Mouse (Mus musculus): ENCODE results near the gene Serpinf2. TPM values are rescaled to one million over a fixed set of nuclear protein-coding genes. Genes with fewer than 3 reads are reported as not detected.

The Serpinf2 gene
- total and polyA plus RNA-seq, 2 experiments from 2014 or later: 0.24 TPM; not detected in 1

DNA sequence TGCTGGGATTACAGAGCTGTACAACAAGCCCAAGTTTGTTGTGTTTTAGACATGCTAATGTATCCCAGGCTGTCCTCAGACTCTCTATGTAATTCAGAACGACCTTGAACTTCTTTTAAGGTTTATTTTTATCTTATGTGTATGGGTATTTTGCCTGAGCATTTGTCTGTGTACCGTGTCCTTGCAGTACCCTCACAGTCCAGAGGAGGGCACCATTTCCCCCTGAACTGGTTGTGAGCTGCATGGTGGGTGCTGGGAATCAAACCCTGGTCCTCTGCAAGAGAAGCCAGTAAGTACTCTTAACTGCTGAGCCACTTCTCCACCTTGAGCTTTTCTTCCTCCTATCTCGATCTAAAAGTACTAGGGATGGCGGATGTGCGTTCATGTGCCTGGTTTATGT, 5.3 kb downstream of the Serpinf2 start:
- Histone ChIP-seq H3K27me3 (ENCODE audit: insufficient read depth, low read length) (no peaks in the 10 kb centered on the region), H3K4me3 (ENCODE audit: low read depth, low read length) (no peak overlapping the region), H3K4me2 (ENCODE audit: low read depth) (no peak overlapping the region), H3K36me3 (ENCODE audit: insufficient read depth) (no peaks in the 10 kb centered on the region), H3K4me1 (ENCODE audit: insufficient read depth) (0 out of 2 replicates have a peak, but pooled peaks cover 7% of the 10 kb centered on the region), H3K9me3 (ENCODE audit: low read length) (no peaks in the 10 kb centered on the region), H3K9ac (no peak overlapping the region), H3K27ac (ENCODE audit: low read depth, low read length) (no peak overlapping the region)
- peak; percentile 19; the same call in 1 of the 2 replicates for TF ChIP-seq CTCF (IDR thresholded peaks at IDR 0.05; ENCODE audit: low read depth)
- WGBS: 87% methylated on average over 5 of the region's 5 CpGs
- ATAC-seq: no peak
- no peak for DNase-seq

DNA sequence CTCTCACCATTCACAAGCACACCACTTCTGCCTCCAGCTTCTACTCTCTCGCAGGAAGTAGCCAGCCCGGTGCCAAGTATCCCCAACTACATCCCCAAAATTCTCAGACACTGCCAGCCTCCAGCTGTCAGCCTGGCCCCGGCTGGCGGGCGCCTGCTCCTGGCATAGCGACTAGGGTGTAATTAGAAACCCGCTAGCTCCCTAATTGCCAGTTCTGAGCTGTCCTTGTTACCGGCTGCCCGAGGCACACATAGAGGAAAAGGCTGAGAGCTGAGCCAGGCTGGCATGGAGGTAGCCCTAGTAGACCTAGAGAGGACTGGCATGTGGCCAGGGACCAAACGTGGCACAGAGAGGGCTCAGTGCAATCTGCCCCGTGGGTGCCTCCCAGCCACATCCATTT, 8.1 kb downstream of the Serpinf2 start:
- Histone ChIP-seq H3K9ac (no peak overlapping the region), H3K36me3 (ENCODE audit: insufficient read depth) (no peaks in the 10 kb centered on the region), H3K4me3 (ENCODE audit: low read depth, low read length) (no peak overlapping the region), H3K4me1 (ENCODE audit: insufficient read depth) (0 out of 2 replicates have a peak, but pooled peaks cover 7% of the 10 kb centered on the region), H3K9me3 (ENCODE audit: low read length) (no peaks in the 10 kb centered on the region), H3K27ac (ENCODE audit: low read depth, low read length) (no peak overlapping the region), H3K4me2 (ENCODE audit: low read depth) (no peak overlapping the region), H3K27me3 (ENCODE audit: insufficient read depth, low read length) (no peaks in the 10 kb centered on the region)
- TF ChIP-seq CTCF (IDR thresholded peaks at IDR 0.05; ENCODE audit: low read depth): no peak
- DNase-seq: peak; percentile 81
- 24% methylated on average over 11 of the region's 11 CpGs for WGBS
- peak; percentile 98 for ATAC-seq

DNA sequence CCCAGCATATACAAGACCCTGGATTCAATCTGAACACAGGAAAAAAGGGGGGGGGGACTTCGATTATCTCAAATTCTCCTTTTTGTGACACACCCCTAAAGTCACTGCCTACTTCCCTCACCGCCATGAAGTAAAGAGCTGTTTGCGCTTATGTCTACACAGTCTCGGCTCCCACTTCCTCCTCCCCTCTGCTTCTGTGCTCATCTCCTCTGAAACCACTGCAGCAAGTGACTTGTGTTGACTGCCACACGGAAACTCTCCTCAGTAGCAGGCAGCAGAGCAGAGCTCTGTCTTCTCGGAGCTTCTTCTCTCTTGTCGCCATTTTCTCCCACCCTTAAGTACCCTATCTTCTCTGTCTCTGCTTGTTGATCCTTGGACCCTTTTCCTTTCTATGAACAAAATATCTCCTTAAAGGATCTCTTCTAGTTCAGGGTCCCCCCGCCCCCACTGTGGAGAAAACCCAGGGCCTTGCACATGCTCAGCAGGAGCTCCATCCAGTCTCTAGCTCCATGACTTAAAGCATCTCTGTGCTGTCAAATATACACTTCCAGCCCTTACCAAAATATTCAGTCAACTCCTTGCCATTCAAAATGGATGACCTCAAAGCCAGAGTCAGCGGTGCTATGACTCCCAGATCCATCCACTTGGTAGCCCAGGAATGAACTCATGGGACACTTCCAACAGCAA, 10.2 kb downstream of the Serpinf2 start:
- Histone ChIP-seq H3K4me1 (ENCODE audit: insufficient read depth) (0 out of 2 replicates have a peak, but pooled peaks cover 7% of the 10 kb centered on the region), H3K9me3 (ENCODE audit: low read length) (no peaks in the 10 kb centered on the region), H3K36me3 (ENCODE audit: insufficient read depth) (no peaks in the 10 kb centered on the region), H3K27ac (ENCODE audit: low read depth, low read length) (no peak overlapping the region), H3K4me2 (ENCODE audit: low read depth) (no peak overlapping the region), H3K27me3 (ENCODE audit: insufficient read depth, low read length) (no peaks in the 10 kb centered on the region), H3K9ac (no peak overlapping the region), H3K4me3 (ENCODE audit: low read depth, low read length) (no peak overlapping the region)
- TF ChIP-seq CTCF (IDR thresholded peaks at IDR 0.05; ENCODE audit: low read depth): no peak
- DNase-seq (no peak), ATAC-seq (no peak)
- WGBS: 85% methylated on average over 9 of the region's 9 CpGs

DNA sequence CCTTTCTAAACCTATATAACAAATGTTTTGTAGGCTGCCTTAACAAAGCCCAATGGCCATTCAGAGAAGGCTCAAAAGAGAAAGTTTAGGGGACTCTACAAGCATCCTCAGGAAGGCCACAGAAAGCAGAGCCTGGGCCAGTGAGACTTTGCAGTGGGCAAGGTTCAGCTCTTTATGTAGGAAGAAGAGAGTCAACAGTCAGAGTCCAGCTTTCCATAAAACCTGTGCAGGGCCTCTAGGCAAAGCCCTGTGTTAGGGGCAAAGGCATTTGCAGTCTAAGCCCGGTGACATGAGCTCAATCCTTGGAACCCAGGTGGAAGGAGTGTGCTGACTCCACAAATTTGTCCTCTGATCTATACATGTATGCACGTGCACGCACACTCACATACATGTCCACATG, 14.9 kb downstream of the Serpinf2 start:
- ATAC-seq (no peak), DNase-seq (no peak)
- H3K4me3 ChIP-seq (ENCODE audit: low read depth, low read length): no peak overlapping the region
- WGBS: 95% methylated on average over 3 of the region's 3 CpGs
- H3K27me3 ChIP-seq (ENCODE audit: insufficient read depth, low read length): no peaks in the 10 kb centered on the region
- H3K36me3 ChIP-seq (ENCODE audit: insufficient read depth): no peaks in the 10 kb centered on the region
- H3K4me1 ChIP-seq (ENCODE audit: insufficient read depth): no peaks in the 10 kb centered on the region
- no peaks in the 10 kb centered on the region for H3K9me3 ChIP-seq (ENCODE audit: low read length)
- H3K4me2 ChIP-seq (ENCODE audit: low read depth): no peak overlapping the region
- H3K27ac ChIP-seq (ENCODE audit: low read depth, low read length): no peak overlapping the region
- TF ChIP-seq CTCF (IDR thresholded peaks at IDR 0.05; ENCODE audit: low read depth): no peak
- H3K9ac ChIP-seq: no peak overlapping the region

DNA sequence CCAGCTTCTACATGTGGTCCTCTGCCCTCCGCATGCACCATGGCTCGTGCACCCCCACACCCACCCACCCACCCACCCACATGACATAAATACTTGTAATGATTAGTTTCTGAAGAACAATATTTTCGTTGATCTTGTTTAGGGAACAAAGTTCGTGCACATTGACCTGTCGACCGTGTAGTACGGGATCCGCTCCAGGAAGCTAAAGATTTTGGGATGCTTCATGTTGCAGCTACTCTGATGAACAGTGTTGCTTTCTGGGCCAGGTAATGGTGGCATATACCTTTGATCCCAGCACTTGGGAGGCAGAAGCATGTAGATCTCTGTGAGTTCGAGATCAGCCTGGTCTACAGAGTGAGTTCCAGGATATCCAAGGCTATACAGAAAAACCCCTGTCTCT, 15.4 kb downstream of the Serpinf2 start:
- Histone ChIP-seq H3K27me3 (ENCODE audit: insufficient read depth, low read length) (no peaks in the 10 kb centered on the region), H3K27ac (ENCODE audit: low read depth, low read length) (no peak overlapping the region), H3K4me1 (ENCODE audit: insufficient read depth) (no peaks in the 10 kb centered on the region), H3K4me2 (ENCODE audit: low read depth) (no peak overlapping the region), H3K4me3 (ENCODE audit: low read depth, low read length) (no peak overlapping the region), H3K36me3 (ENCODE audit: insufficient read depth) (no peaks in the 10 kb centered on the region), H3K9me3 (ENCODE audit: low read length) (no peaks in the 10 kb centered on the region), H3K9ac (no peak overlapping the region)
- DNase-seq (no peak), ATAC-seq (no peak)
- no peak for TF ChIP-seq CTCF (IDR thresholded peaks at IDR 0.05; ENCODE audit: low read depth)
- 90% methylated on average over 9 of the region's 9 CpGs for WGBS

DNA sequence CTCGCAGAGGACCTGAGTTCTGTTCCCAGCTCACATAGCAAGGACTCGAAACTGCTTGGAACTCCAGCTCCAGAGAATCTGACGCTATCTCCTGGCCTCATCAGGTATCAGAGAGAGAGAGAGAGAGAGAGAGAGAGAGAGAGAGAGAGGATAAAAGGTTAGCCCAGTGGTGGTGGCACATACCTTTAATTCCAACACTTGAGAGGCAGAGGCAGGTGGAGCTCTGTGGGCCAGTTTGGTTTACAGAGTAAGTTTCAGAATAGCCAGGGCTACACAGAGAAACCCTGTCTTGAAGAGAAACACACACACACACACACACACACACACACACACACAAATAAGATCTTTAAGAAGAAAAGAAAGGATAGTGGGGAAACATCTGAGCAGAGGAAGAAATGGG, 16.3 kb downstream of the Serpinf2 start:
- no peaks in the 10 kb centered on the region for H3K36me3 ChIP-seq (ENCODE audit: insufficient read depth)
- ATAC-seq: no peak
- 89% methylated on average over 3 of the region's 3 CpGs for WGBS
- H3K9me3 ChIP-seq (ENCODE audit: low read length): no peaks in the 10 kb centered on the region
- H3K4me3 ChIP-seq (ENCODE audit: low read depth, low read length): no peak overlapping the region
- H3K27ac ChIP-seq (ENCODE audit: low read depth, low read length): no peak overlapping the region
- no peaks in the 10 kb centered on the region for H3K4me1 ChIP-seq (ENCODE audit: insufficient read depth)
- no peak for DNase-seq
- no peak overlapping the region for H3K4me2 ChIP-seq (ENCODE audit: low read depth)
- TF ChIP-seq CTCF (IDR thresholded peaks at IDR 0.05; ENCODE audit: low read depth): no peak
- H3K27me3 ChIP-seq (ENCODE audit: insufficient read depth, low read length): no peaks in the 10 kb centered on the region
- H3K9ac ChIP-seq: no peak overlapping the region

DNA sequence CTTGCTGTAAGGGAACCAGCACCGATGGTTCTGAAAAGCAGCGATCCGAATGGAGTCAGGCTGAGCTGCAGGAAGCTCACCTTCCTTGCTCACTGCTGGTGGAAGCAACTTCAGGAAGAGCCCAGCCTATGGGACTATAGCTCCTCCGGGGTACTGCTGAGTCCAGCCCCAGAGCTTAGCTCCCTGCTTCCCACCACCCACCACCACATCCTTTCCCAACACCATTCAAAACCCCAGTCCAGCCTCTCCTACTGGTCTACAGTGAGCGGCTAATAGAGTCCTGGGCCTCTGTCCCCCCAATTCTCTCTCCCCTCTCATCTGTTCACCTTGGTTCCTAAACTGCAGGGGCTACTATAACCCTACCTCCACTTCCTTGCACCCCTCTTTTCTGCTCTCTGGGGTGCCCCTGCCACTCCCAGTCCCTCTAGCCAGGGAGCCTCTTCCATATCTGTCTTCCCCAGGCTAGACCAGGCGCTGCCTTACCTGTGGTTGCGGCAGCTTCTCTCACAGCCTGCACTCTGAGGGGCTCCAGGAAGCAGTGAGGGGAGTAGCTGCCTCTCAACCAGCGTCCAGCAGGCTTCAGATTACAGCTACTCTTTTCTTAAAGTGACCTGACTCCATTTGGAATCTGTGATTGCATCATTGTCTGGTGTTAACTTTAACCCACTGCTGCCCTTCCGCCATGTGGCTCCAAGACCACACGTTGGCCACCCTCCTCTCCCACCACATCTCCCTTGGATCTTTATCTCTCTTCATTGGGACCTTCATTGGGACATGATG, 17.2 kb downstream of the Serpinf2 start, which contains the start of gene Serpinf1:
Gene Serpinf1, minus strand, starts transcription at position 689 of the 780 bp plus-strand sequence.
- ATAC-seq (no peak), DNase-seq (no peak)
- Histone ChIP-seq H3K4me3 (ENCODE audit: low read depth, low read length) (no peak within 1 kb of the TSS), H3K27me3 (ENCODE audit: insufficient read depth, low read length) (no peaks in the 10 kb centered on the region), H3K9ac (no peak within 1 kb of the TSS), H3K4me2 (ENCODE audit: low read depth) (no peak within 1 kb of the TSS), H3K36me3 (ENCODE audit: insufficient read depth) (no peaks in the 10 kb centered on the region), H3K4me1 (ENCODE audit: insufficient read depth) (no peaks in the 10 kb centered on the region), H3K27ac (ENCODE audit: low read depth, low read length) (no peak within 1 kb of the TSS), H3K9me3 (ENCODE audit: low read length) (no peaks in the 10 kb centered on the region)
- TF ChIP-seq CTCF (IDR thresholded peaks at IDR 0.05; ENCODE audit: low read depth): no peak
- 58% methylated on average over 10 of the region's 10 CpGs for WGBS
